Mouse (Mus musculus) kidney, postnatal 10 days (tissue): ENCODE measurements at regions not wholly inside any gene's neighbourhood (a gene's known extent, or its start where the extent isn't known, plus 50 kb on each side); places are given as distances from the start of the nearest gene placed in this dataset.
A peak's percentile ranks its signal among the peaks of the same experiment; 100 is the strongest.
"Not testable (repeated sequence)": the region's sequence is repeated elsewhere in the genome, so short reads cannot be mapped to it uniquely, and the experiment has no call there.

Experiments
- DNase-seq: peaks from one replicate; pipeline ENCODE4 v3.0.0; 2021; ENCODE audit warnings: mixed read lengths

- DNase-seq: no peak
These were observed 151.9 kb upstream of the Unc93a2 start for GRCm38 (mm10) chr17:7537210-7537609.

GRCm38 (mm10) chr17:7534386-7535059 lies 149.3 kb upstream of the Unc93a2 start:
- no peak for DNase-seq

- DNase-seq: no peak
These were observed 148.3 kb upstream of the Unc93a2 start for GRCm38 (mm10) chr17:7533552-7533951.

GRCm38 (mm10) chr17:7532618-7533017 lies 147.4 kb upstream of the Unc93a2 start:
- no peak for DNase-seq

- no peak for DNase-seq
These were observed 144.0 kb upstream of the Unc93a2 start for GRCm38 (mm10) chr17:7529304-7529703.

- peak; percentile 75 for DNase-seq
These were observed 142.4 kb upstream of the Unc93a2 start for GRCm38 (mm10) chr17:7527681-7528080.

GRCm38 (mm10) chr17:7524497-7524896 lies 139.2 kb upstream of the Unc93a2 start:
- DNase-seq: not testable (repeated sequence)

- DNase-seq: peak; percentile 42
These were observed 135.9 kb upstream of the Unc93a2 start for GRCm38 (mm10) chr17:7521127-7521526.
